Mouse (Mus musculus) cerebellum, adult 2 months (tissue): ENCODE measurements at regions not wholly inside any gene's neighbourhood (a gene's known extent, or its start where the extent isn't known, plus 50 kb on each side); places are given as distances from the start of the nearest gene placed in this dataset.

ENCODE experiments used
- CTCF ChIP-seq: fragments of 200-500 bp; IDR thresholded peaks from 2 replicates; pipeline ENCODE4 v1.5.1; 2011; ENCODE audit warnings: low read depth, mild to moderate bottlenecking, control low read depth, low read length, moderate library complexity, borderline replicate concordance; ENCODE audit not compliant: insufficient read depth
- POLR2A ChIP-seq: fragments of 200-500 bp; IDR thresholded peaks from 2 replicates; pipeline ENCODE4 v1.6.1; 2011; ENCODE audit warnings: low read length, control low read depth, borderline replicate concordance; ENCODE audit not compliant: insufficient read depth

DNA sequence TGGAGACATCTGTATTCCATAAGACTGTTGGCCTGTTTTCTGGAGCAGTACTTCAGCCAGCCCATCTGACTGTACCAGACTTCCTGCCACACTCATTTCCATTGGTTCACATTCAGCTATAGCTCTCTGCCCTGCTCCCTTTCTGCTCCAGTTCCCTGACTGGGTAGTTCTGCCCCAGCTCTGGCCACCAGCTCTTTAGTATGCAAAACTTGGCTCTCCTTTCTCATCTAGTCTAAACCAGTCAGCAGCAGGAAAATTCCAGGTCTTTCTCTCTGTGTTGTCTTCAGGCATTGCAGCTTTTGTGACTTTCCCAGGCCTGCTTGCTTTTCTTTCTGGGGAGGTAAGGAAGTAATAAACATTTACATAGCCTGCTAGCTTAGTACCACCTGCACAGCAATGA is 363.5 kb upstream of the Agtr1b start:
- TF ChIP-seq CTCF, result no peak
- no peak for TF ChIP-seq POLR2A
